Mouse (Mus musculus) stomach, embryonic 16.5 days (tissue): ENCODE measurements at regions not wholly inside any gene's neighbourhood (a gene's known extent, or its start where the extent isn't known, plus 50 kb on each side); places are given as distances from the start of the nearest gene placed in this dataset.
A peak's percentile ranks its signal among the peaks of the same experiment; 100 is the strongest.

Experiments
- ATAC-seq: fragments of 200-750 bp; cut with Nextera tagmentation; 2 replicates; pipeline ENCODE4 v1.8.0; 2017; ENCODE audit warnings: moderate number of reproducible peaks, moderate TSS enrichment; ENCODE audit not compliant: insufficient read depth, low FRiP score
- H3K27ac ChIP-seq: fragments of 300-500 bp; sonication (generic); 2 replicates; pipeline ENCODE4 v1.5.1; 2014; ENCODE audit warnings: low read length
- H3K27me3 ChIP-seq: fragments of 300-500 bp; sonication (generic); 2 replicates; pipeline ENCODE4 v1.6.1; 2014; ENCODE audit warnings: low read length, control low read depth, mixed read lengths; ENCODE audit not compliant: control insufficient read depth, insufficient read depth
- H3K36me3 ChIP-seq: fragments of 300-500 bp; sonication (generic); 2 replicates; pipeline ENCODE4 v1.6.1; 2014; ENCODE audit warnings: low read length; ENCODE audit not compliant: control insufficient read depth, insufficient read depth
- H3K4me1 ChIP-seq: fragments of 300-500 bp; sonication (generic); 2 replicates; pipeline ENCODE4 v1.6.1; 2014; ENCODE audit warnings: low read length, control low read depth, mixed read lengths; ENCODE audit not compliant: control insufficient read depth, insufficient read depth
- H3K4me2 ChIP-seq: fragments of 300-500 bp; sonication (generic); 2 replicates; pipeline ENCODE4 v1.6.1; 2014; ENCODE audit warnings: low read depth, low read length, mixed read lengths
- H3K4me3 ChIP-seq: fragments of 300-500 bp; sonication (generic); replicated peaks from 2 replicates; pipeline ENCODE4 v1.5.1; 2014; ENCODE audit warnings: mild to moderate bottlenecking, low read length
- H3K9ac ChIP-seq: fragments of 300-500 bp; sonication (generic); 2 replicates; pipeline ENCODE4 v1.6.1; 2014; ENCODE audit warnings: low read length
- H3K9me3 ChIP-seq: fragments of 300-500 bp; sonication (generic); replicated peaks from 2 replicates; pipeline ENCODE4 v1.6.1; 2016; ENCODE audit warnings: low read length, control low read depth; ENCODE audit not compliant: control insufficient read depth
- WGBS: fragments of 180-500 bp; shearing (Covaris S2); extraction: QIAGEN DNeasy Blood & Tissue Kit; methylation state at CpG from one replicate; pipeline ENCODE4 v1.1.7; 2014; 5-methylcytosine and 5-hydroxymethylcytosine counted together

- Histone ChIP-seq H3K9ac (no peak overlapping the region), H3K36me3 (no peaks in the 10 kb centered on the region), H3K27me3 (no peaks in the 10 kb centered on the region), H3K4me3 (no peak overlapping the region), H3K4me2 (no peak overlapping the region), H3K9me3 (no peaks in the 10 kb centered on the region), H3K4me1 (no peaks in the 10 kb centered on the region), H3K27ac (no peak overlapping the region)
- no peak for ATAC-seq
- 79% methylated on average over 9 of the region's 9 CpGs for WGBS
Observed at GRCm38 (mm10) chr5:74783906-74784305, 81.2 kb upstream of the Lnx1 start.

GRCm38 (mm10) chr5:74778076-74778465 lies 75.4 kb upstream of the Lnx1 start:
- 85% methylated on average over 1 of the region's 1 CpGs for WGBS
- ATAC-seq: no peak

DNA sequence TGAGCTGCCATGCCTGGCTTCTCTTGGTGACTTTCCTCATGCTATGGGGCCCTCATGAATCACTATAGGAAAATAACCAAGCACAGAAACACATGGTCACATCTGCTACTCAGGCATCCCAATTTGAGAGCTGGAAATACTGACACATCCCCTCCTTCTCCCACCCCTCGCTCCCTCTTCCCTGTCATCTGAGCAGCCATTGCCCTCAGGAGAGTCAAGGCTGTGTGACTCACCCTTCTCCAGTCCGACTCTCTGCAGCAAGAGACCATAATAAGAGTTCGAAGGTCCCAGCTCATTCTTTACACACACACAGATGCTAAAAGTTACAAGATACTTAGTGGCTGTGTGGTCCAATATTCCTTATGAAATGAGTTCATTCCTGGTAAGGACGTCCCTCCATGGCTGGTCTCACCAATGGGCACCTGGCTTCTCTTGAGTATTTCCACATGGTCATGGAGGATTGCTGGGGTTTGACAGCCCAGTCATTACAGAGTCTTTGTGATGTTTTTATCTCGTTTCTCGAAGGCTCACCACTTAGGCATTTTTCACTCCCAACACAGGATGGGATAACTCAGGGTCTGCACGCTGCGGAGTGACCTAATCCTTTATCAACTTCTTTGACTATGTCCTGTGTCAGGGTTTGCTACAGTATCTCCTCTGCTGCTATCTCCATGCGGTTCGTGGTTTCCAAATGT lies 74.8 kb upstream of the Lnx1 start:
- H3K27ac ChIP-seq: no peak overlapping the region
- no peaks in the 10 kb centered on the region for H3K9me3 ChIP-seq
- WGBS: 62% methylated on average over 10 of the region's 10 CpGs
- no peaks in the 10 kb centered on the region for H3K36me3 ChIP-seq
- no peak overlapping the region for H3K9ac ChIP-seq
- H3K4me1 ChIP-seq: no peaks in the 10 kb centered on the region
- ATAC-seq: no peak
- no peak overlapping the region for H3K4me3 ChIP-seq
- H3K4me2 ChIP-seq: no peak overlapping the region
- H3K27me3 ChIP-seq: no peaks in the 10 kb centered on the region

More at GRCm38 (mm10) chr5:74778076-74778465, 75.4 kb upstream of the Lnx1 start:
- H3K9me3 ChIP-seq: no peaks in the 10 kb centered on the region
- no peaks in the 10 kb centered on the region for H3K36me3 ChIP-seq
- H3K9ac ChIP-seq: no peak overlapping the region
- H3K4me3 ChIP-seq: no peak overlapping the region
- no peaks in the 10 kb centered on the region for H3K4me1 ChIP-seq
- no peaks in the 10 kb centered on the region for H3K27me3 ChIP-seq
- H3K4me2 ChIP-seq: no peak overlapping the region
- no peak overlapping the region for H3K27ac ChIP-seq

DNA sequence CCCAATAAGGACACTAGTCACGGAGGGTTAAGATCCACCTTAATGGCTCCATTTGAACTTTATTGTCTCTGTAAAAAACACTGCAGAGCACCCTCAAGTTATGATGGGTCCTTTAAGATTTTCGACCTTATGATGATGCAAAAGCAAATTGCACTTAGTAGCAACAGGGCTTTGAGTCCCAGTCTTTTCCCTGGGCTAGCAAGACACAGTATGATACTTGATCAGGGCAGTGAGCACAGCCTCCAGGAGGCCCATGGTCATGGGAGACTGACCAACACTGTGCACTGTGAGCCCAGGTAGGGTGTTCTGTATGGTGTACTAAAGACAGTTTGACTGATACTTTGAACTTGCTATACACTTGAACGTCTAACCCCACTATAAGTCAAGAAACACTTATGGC lies 73.4 kb upstream of the Lnx1 start:
- Histone ChIP-seq H3K27me3 (no peaks in the 10 kb centered on the region), H3K4me1 (no peaks in the 10 kb centered on the region), H3K36me3 (no peaks in the 10 kb centered on the region), H3K9me3 (no peaks in the 10 kb centered on the region), H3K9ac (no peak overlapping the region), H3K4me3 (no peak overlapping the region), H3K4me2 (no peak overlapping the region), H3K27ac (no peak overlapping the region)
- WGBS: 76% methylated on average over 3 of the region's 3 CpGs
- ATAC-seq: no peak

- H3K4me2 ChIP-seq: no peak overlapping the region
- no peak overlapping the region for H3K9ac ChIP-seq
- ATAC-seq: no peak
- no peaks in the 10 kb centered on the region for H3K27me3 ChIP-seq
- H3K27ac ChIP-seq: no peak overlapping the region
- H3K9me3 ChIP-seq: no peaks in the 10 kb centered on the region
- WGBS: 75% methylated on average over 3 of the region's 3 CpGs
- H3K4me1 ChIP-seq: no peaks in the 10 kb centered on the region
- no peak overlapping the region for H3K4me3 ChIP-seq
- H3K36me3 ChIP-seq: no peaks in the 10 kb centered on the region
Observed at GRCm38 (mm10) chr5:74775596-74775995, 72.9 kb upstream of the Lnx1 start.

DNA sequence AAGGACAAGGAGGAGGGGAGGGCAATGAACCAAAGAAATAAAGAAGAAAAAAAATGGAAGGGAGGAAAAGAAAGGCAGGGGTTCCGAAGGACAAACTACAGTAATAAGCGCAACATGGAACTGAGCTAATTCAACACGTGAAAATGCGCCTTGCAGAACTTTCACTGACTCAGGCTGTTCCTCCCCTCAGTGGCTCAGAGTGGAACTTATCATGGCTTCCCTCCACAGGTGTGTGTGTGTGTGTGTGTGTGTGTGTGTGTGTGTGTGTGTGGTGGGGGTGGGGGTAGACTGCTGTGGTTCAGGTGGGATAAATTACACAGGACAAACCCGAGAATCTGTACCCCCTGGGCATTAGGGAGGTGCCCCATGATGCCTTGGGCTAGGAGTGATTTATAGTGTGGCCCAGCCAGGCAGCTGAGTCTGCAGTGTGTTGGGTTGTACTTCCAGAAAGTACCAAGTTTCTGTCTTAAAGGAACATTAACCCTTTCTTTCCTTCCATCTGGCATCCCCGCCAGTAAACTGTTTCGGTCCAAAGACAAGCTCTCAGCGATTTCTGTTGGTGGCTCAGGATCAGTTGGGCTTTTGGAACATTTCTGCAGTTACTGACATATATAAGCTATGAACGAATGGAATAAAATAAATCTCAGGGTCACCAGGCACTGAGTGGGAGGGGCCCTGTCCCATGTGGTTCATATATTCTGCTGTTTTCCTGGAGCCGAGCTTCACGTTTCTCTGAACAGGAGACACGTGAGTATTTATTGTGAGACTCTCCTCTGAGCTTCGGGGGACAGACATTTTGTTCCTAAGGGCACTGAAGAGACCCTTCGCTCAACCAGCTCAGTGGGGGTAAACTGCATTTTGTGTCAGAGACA lies 71.1 kb upstream of the Lnx1 start:
- H3K9me3 ChIP-seq: no peaks in the 10 kb centered on the region
- H3K27ac ChIP-seq: no peak overlapping the region
- no peak for ATAC-seq
- H3K9ac ChIP-seq: no peak overlapping the region
- no peaks in the 10 kb centered on the region for H3K27me3 ChIP-seq
- 68% methylated on average over 14 of the region's 14 CpGs for WGBS
- no peak overlapping the region for H3K4me3 ChIP-seq
- H3K4me2 ChIP-seq: no peak overlapping the region
- H3K36me3 ChIP-seq: no peaks in the 10 kb centered on the region
- H3K4me1 ChIP-seq: no peaks in the 10 kb centered on the region

DNA sequence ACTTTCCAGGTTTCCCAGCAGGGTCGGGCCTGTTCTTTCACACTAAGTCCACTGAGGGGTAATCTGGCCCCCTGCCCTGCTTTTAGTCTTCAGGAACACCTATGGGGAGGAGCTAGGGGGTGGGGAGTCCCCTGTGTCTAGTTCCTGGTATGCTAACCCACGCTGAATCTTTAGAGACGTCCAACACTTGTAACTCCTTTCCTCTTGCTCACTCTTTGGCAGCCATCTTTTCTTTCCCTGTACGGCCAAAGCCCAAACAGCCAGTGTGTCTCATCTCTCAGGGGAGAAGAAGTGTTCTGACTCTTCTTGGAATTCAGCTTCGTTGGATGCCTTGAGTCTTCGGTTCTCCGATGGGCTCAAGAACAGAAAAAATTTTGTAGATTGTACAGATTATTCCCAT lies 68.4 kb upstream of the Lnx1 start:
- 74% methylated on average over 7 of the region's 7 CpGs for WGBS
- H3K4me1 ChIP-seq: no peaks in the 10 kb centered on the region; the same call in 1 of the 2 replicates
- no peak overlapping the region for H3K4me3 ChIP-seq
- no peaks in the 10 kb centered on the region for H3K9me3 ChIP-seq
- no peak overlapping the region for H3K4me2 ChIP-seq
- H3K36me3 ChIP-seq: no peaks in the 10 kb centered on the region
- H3K9ac ChIP-seq: no peak overlapping the region
- no peak for ATAC-seq
- no peak overlapping the region for H3K27ac ChIP-seq
- H3K27me3 ChIP-seq: no peaks in the 10 kb centered on the region

- no peaks in the 10 kb centered on the region; the same call in 1 of the 2 replicates for H3K4me1 ChIP-seq
- no peaks in the 10 kb centered on the region for H3K9me3 ChIP-seq
- no peak overlapping the region for H3K27ac ChIP-seq
- WGBS: 16% methylated on average over 5 of the region's 5 CpGs
- H3K4me3 ChIP-seq: no peak overlapping the region
- no peaks in the 10 kb centered on the region for H3K36me3 ChIP-seq
- no peak overlapping the region for H3K9ac ChIP-seq
- no peaks in the 10 kb centered on the region for H3K27me3 ChIP-seq
- peak; percentile 65 for ATAC-seq
- H3K4me2 ChIP-seq: no peak overlapping the region
Observed at GRCm38 (mm10) chr5:74769023-74769422, 66.3 kb upstream of the Lnx1 start.

DNA sequence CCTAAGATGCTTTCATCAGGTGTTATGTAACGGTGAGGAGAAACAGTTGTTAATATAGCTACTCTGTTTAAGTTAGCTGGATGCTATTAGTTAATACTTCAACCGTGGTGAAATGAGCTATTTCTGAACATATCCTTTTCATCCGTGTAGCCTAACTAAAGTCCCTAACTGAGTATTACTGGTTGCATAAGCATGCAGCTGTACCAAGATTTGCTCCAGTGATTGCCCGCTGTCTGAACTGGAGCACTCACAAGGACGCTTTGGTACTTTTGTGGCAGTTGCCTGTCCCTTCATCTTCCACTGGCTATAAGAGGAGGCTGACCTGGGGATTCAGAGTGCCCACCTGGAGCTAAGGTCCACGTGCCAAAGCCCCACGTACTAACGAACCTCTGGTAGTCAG lies 65.3 kb upstream of the Lnx1 start:
- 55% methylated on average over 8 of the region's 8 CpGs for WGBS
- 0 out of 2 replicates have a peak, but pooled peaks have one; percentile 8 for ATAC-seq
- no peak overlapping the region for H3K27ac ChIP-seq
- no peaks in the 10 kb centered on the region; the same call in 1 of the 2 replicates for H3K4me1 ChIP-seq
- no peak overlapping the region for H3K4me3 ChIP-seq
- no peak overlapping the region for H3K9ac ChIP-seq
- H3K36me3 ChIP-seq: no peaks in the 10 kb centered on the region
- no peaks in the 10 kb centered on the region for H3K9me3 ChIP-seq
- no peak overlapping the region for H3K4me2 ChIP-seq
- no peaks in the 10 kb centered on the region for H3K27me3 ChIP-seq
